Mouse (Mus musculus): ENCODE measurements at regions not wholly inside any gene's neighbourhood (a gene's known extent, or its start where the extent isn't known, plus 50 kb on each side); places are given as distances from the start of the nearest gene placed in this dataset.

GRCm38 (mm10) chr13:91334283-91334682 lies 110.5 kb upstream of the Atg10 start:
- Histone ChIP-seq H3K4me2 (no peak overlapping the region), H3K4me3 (replicated peaks) (no peak overlapping the region), H3K27ac (replicated peaks) (no peak overlapping the region), H3K36me3 (replicated peaks) (no peaks in the 10 kb centered on the region), H3K27me3 (no peaks in the 10 kb centered on the region), H3K9ac (no peak overlapping the region), H3K9me3 (replicated peaks) (no peaks in the 10 kb centered on the region), H3K4me1 (replicated peaks) (no peaks in the 10 kb centered on the region)
- ATAC-seq (ENCODE audit: insufficient read depth), result no peak

- Histone ChIP-seq H3K27me3 (no peaks in the 10 kb centered on the region), H3K9me3 (replicated peaks) (no peaks in the 10 kb centered on the region), H3K4me1 (replicated peaks) (no peaks in the 10 kb centered on the region), H3K9ac (no peak overlapping the region), H3K27ac (replicated peaks) (no peak overlapping the region), H3K4me3 (replicated peaks) (no peak overlapping the region), H3K4me2 (no peak overlapping the region), H3K36me3 (replicated peaks) (no peaks in the 10 kb centered on the region)
- WGBS (ENCODE audit: insufficient replicate concordance), result 46% methylated on average over 1 of the region's 1 CpGs
- ATAC-seq (ENCODE audit: insufficient read depth), result no peak
Measured at GRCm38 (mm10) chr13:91344139-91344538, 115.9 kb upstream of the Ssbp2 start.

DNA sequence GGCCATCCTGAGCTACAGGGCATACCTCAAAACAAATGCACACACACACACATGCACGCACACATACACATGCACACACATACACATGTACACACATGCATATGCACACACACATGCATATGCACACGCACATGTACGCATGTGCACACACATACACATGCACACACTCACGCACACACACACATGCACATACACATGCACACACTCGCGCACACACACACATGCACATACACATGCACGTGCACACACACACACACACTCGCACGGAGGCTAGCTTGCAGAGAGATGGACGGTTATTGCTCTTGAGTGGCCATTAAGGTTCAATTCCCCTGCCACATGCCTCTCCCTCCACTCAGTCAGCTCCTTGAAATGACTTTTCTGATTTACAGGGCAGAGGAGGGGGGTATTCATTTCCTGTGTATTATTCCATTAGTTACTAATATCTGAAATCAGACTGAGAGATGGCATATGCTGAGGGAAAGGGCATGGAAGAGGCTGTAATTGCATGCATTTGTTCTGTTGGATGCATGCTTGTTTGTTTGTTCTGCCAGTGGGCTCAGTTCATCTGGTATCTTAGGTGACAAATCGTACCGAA lies 111.5 kb upstream of the Ssbp2 start:
- Histone ChIP-seq H3K27me3 (no peaks in the 10 kb centered on the region), H3K4me1 (replicated peaks) (no peaks in the 10 kb centered on the region), H3K9ac (no peak overlapping the region), H3K4me3 (replicated peaks) (no peak overlapping the region), H3K9me3 (replicated peaks) (no peaks in the 10 kb centered on the region), H3K36me3 (replicated peaks) (no peaks in the 10 kb centered on the region), H3K4me2 (no peak overlapping the region), H3K27ac (replicated peaks) (no peak overlapping the region)
- 78% methylated on average over 12 of the region's 12 CpGs for WGBS (ENCODE audit: insufficient replicate concordance)
- ATAC-seq (ENCODE audit: insufficient read depth), result no peak

GRCm38 (mm10) chr13:91352311-91352710 lies 107.8 kb upstream of the Ssbp2 start:
- ATAC-seq (ENCODE audit: insufficient read depth), result no peak
- Histone ChIP-seq H3K4me3 (replicated peaks) (no peak overlapping the region), H3K4me2 (no peak overlapping the region), H3K27me3 (no peaks in the 10 kb centered on the region), H3K4me1 (replicated peaks) (no peaks in the 10 kb centered on the region), H3K27ac (replicated peaks) (no peak overlapping the region), H3K36me3 (replicated peaks) (no peaks in the 10 kb centered on the region), H3K9ac (no peak overlapping the region), H3K9me3 (replicated peaks) (no peaks in the 10 kb centered on the region)
- 68% methylated on average over 8 of the region's 8 CpGs for WGBS (ENCODE audit: insufficient replicate concordance)

DNA sequence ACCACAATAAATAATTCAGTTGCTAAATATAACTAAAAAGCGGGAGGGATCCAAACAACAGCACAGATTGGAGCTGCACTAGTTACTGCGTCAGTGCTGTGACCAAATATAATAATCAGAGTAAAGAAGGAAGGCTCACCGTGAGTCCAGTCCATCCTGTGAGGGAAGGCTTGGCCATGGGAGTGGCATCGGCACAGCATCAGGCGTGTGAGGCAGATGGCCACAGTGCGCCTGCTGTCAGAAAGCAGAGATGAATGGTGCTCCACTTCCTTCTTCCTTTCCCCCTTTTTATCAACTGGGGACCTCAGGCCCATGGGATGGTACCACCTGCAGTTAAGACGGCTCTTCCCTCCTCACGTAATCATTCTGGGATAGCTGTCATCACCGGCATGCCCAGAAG lies 103.6 kb upstream of the Ssbp2 start:
- H3K36me3 ChIP-seq (replicated peaks), result no peaks in the 10 kb centered on the region
- H3K9me3 ChIP-seq (replicated peaks), result no peaks in the 10 kb centered on the region
- no peak overlapping the region for H3K27ac ChIP-seq (replicated peaks)
- H3K4me3 ChIP-seq (replicated peaks), result no peak overlapping the region
- H3K4me1 ChIP-seq (replicated peaks), result no peaks in the 10 kb centered on the region
- WGBS (ENCODE audit: insufficient replicate concordance), result 66% methylated on average over 9 of the region's 9 CpGs
- H3K4me2 ChIP-seq, result no peak overlapping the region
- H3K27me3 ChIP-seq, result no peaks in the 10 kb centered on the region
- no peak overlapping the region for H3K9ac ChIP-seq
- ATAC-seq (ENCODE audit: insufficient read depth), result no peak

GRCm38 (mm10) chr13:91360121-91360520 lies 100.0 kb upstream of the Ssbp2 start:
- Histone ChIP-seq H3K27ac (replicated peaks) (no peak overlapping the region), H3K4me1 (replicated peaks) (no peaks in the 10 kb centered on the region), H3K9me3 (replicated peaks) (no peaks in the 10 kb centered on the region), H3K36me3 (replicated peaks) (no peaks in the 10 kb centered on the region), H3K27me3 (no peaks in the 10 kb centered on the region), H3K4me3 (replicated peaks) (no peak overlapping the region), H3K9ac (no peak overlapping the region), H3K4me2 (no peak overlapping the region)
- no peak for ATAC-seq (ENCODE audit: insufficient read depth)
- 55% methylated on average over 6 of the region's 6 CpGs for WGBS (ENCODE audit: insufficient replicate concordance)

DNA sequence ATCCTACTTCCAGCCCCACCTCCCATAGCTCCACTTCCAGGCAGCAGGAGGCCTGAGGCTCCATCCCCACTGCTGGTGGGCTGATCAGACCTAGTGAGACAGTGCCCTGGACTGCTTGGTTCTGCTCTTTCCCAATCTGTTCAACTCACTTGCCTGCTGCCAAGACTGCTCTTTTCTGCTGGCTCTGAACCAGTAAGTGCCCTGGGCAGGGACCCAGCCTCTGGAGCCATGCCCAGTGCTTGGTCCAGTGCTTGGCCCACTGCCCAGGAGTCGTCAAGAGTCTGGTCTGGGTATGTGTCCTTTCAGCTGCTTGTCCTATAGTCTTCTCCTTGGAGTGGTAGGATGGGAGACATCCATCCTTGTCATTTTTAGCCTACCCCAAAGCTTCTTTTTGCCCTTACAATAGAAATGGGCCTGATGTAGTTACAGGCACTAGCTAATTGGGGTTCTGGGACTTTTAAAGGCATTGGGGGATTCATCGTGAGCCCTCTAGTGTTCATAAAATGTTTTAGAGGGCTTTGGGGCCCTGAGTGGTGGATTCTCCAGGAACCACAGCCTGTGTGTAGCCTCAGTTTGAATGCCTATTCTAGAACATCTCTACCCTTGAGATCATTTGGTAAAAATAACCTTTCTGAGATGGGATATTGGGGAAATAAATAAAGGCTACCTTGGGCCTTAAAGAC lies 94.7 kb upstream of the Ssbp2 start:
- ATAC-seq (ENCODE audit: insufficient read depth), result no peak
- no peak overlapping the region for H3K9ac ChIP-seq
- no peaks in the 10 kb centered on the region for H3K27me3 ChIP-seq
- H3K36me3 ChIP-seq (replicated peaks), result no peaks in the 10 kb centered on the region
- peaks cover 10% of the 10 kb centered on the region for H3K4me1 ChIP-seq (replicated peaks)
- H3K9me3 ChIP-seq (replicated peaks), result no peaks in the 10 kb centered on the region
- 57% methylated on average over 2 of the region's 2 CpGs for WGBS (ENCODE audit: insufficient replicate concordance)
- H3K27ac ChIP-seq (replicated peaks), result no peak overlapping the region
- no peak overlapping the region for H3K4me2 ChIP-seq
- H3K4me3 ChIP-seq (replicated peaks), result no peak overlapping the region

DNA sequence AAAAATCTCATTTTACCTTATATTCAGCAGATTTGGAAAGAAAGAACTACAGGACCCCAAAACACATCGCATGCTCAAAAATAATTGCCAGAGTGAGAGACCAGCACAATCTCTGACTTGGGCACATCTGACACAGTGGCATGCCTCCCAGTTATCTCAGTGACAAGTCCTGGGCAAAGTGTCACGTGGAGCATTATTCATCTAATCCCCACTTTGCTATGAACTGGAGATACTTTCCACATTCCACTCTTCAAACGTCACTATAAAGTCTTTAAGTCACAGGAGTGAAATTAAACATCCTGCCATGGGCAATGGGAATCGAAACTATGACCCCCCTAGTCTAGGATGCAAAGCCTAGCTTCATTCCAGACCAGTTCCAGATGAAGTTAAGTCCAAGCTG lies 93.5 kb upstream of the Ssbp2 start:
- WGBS (ENCODE audit: insufficient replicate concordance), result 56% methylated on average over 4 of the region's 4 CpGs
- Histone ChIP-seq H3K27ac (replicated peaks) (no peak overlapping the region), H3K4me2 (no peak overlapping the region), H3K9me3 (replicated peaks) (no peaks in the 10 kb centered on the region), H3K4me3 (replicated peaks) (no peak overlapping the region), H3K9ac (no peak overlapping the region), H3K36me3 (replicated peaks) (no peaks in the 10 kb centered on the region), H3K27me3 (no peaks in the 10 kb centered on the region), H3K4me1 (replicated peaks) (peaks cover 19% of the 10 kb centered on the region)
- no peak for ATAC-seq (ENCODE audit: insufficient read depth)

DNA sequence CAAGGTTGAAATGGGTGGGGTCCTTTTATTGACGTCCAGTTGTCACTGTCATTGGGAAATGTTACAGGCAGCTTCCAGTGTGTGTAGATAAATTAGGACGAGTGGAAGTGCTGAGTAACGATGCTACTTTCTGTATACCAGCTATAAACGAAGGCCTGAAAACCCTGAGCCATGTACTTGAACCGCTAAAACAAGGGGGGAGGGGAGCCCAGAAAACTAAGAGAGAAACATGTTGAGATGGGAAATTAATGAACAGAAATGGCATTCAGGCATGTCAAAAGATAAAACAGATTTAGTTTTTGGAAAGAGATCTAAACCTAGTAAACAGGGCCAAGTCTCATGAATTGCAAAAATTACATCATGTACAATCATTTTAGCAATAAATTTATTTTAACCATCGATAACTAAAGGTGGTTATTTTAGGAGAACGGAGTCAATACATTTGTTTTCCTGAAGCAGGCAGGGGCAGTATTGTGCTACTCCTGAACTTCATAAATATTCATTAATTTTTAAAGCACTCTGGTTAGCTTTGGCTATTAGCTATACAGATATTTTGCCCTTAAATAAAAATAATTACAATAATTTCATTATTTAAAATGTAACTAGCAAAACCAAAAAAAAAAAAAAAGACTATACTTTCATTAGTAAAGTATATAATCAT lies 92.1 kb upstream of the Ssbp2 start:
- Histone ChIP-seq H3K4me1 (replicated peaks) (peaks cover 32% of the 10 kb centered on the region), H3K27ac (replicated peaks) (no peak overlapping the region), H3K9me3 (replicated peaks) (no peaks in the 10 kb centered on the region), H3K27me3 (no peaks in the 10 kb centered on the region), H3K9ac (no peak overlapping the region), H3K4me3 (replicated peaks) (no peak overlapping the region), H3K36me3 (replicated peaks) (no peaks in the 10 kb centered on the region), H3K4me2 (no peak overlapping the region)
- 35% methylated on average over 7 of the region's 7 CpGs for WGBS (ENCODE audit: insufficient replicate concordance)
- ATAC-seq (ENCODE audit: insufficient read depth), result no peak

- 81% methylated on average over 7 of the region's 7 CpGs for WGBS (ENCODE audit: insufficient replicate concordance)
- no peaks in the 10 kb centered on the region for H3K27me3 ChIP-seq
Measured at GRCm38 (mm10) chr13:91368664-91369063, 91.4 kb upstream of the Ssbp2 start.

DNA sequence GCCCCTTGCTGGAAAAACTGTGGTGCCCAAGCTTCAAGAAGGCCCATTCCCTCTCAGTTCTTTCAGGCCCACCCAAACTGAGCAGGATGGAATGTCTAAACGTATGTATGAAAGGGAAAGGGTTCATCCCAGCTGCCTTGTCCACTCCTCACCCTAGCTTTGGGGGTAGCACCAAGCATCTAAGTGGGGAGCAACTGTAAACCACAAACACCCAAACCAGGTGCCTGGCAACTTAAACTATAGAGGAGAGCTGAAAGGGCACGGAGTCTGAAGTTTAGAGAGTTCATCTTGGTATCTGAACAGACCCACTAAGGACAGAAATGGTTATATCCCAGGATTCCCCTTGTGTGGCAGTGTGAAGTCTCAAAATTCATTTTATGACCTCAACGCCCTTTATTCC lies 90.1 kb upstream of the Ssbp2 start:
- Histone ChIP-seq H3K9ac (peak overlapping the region; percentile 54; the same call in 1 of the 2 replicates), H3K36me3 (replicated peaks) (no peaks in the 10 kb centered on the region), H3K4me3 (replicated peaks) (peak overlapping the region; percentile 62), H3K27ac (replicated peaks) (peak overlapping the region; percentile 86; the same call in 1 of the 2 replicates), H3K27me3 (no peaks in the 10 kb centered on the region), H3K4me2 (peak overlapping the region; percentile 86), H3K4me1 (replicated peaks) (peaks cover 32% of the 10 kb centered on the region), H3K9me3 (replicated peaks) (no peaks in the 10 kb centered on the region)
- WGBS (ENCODE audit: insufficient replicate concordance), result 52% methylated on average over 3 of the region's 3 CpGs
- ATAC-seq (ENCODE audit: insufficient read depth), result no peak

More at GRCm38 (mm10) chr13:91368664-91369063, 91.4 kb upstream of the Ssbp2 start:
- H3K4me3 ChIP-seq (replicated peaks), result no peak overlapping the region
- H3K4me2 ChIP-seq, result no peak overlapping the region
- no peak for ATAC-seq (ENCODE audit: insufficient read depth)
- no peak overlapping the region for H3K9ac ChIP-seq
- no peak overlapping the region for H3K27ac ChIP-seq (replicated peaks)
- no peaks in the 10 kb centered on the region for H3K9me3 ChIP-seq (replicated peaks)
- H3K4me1 ChIP-seq (replicated peaks), result peaks cover 32% of the 10 kb centered on the region
- H3K36me3 ChIP-seq (replicated peaks), result no peaks in the 10 kb centered on the region

Data from liver, embryonic 15.5 days (tissue).